Mouse (Mus musculus) neutrophil, adult 5-6 weeks (primary cell): ENCODE measurements at regions not wholly inside any gene's neighbourhood (a gene's known extent, or its start where the extent isn't known, plus 50 kb on each side); places are given as distances from the start of the nearest gene placed in this dataset.
"Not testable (repeated sequence)": the region's sequence is repeated elsewhere in the genome, so short reads cannot be mapped to it uniquely, and the experiment has no call there.

Source experiments
- ATAC-seq: fragments of 151-379, 151-347 bp; 2 replicates; pipeline ENCODE4 v1.8.0; 2017; ENCODE audit warnings: mild to moderate bottlenecking, moderate TSS enrichment; ENCODE audit not compliant: insufficient number of reproducible peaks, poor library complexity, low FRiP score, severe bottlenecking; ENCODE audit errors: extremely low read depth

DNA sequence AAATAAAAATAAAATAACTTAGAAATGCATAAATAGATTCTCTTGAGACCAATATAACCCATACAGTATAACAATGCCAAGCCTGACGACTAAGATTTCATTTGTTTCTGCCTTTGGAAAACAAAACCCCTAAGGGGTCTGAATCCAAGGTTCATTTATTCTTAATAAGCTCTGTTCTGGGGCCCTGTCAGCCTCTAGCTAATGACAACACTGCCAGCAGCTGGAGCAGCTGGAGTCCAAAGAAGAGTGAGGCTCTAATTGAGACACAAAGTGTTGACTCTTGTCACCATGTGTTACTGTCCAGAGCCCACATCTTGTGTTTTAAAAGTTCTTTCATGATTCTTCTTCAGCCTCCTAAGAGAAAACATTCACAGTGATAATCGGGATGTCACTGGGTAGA is 298.5 kb upstream of the Gm6657 start:
- no peak for ATAC-seq

GRCm38 (mm10) chr12:77898974-77899373 is 295.1 kb upstream of the Gm6657 start:
- ATAC-seq = not testable (repeated sequence)

GRCm38 (mm10) chr12:77901254-77901653 is 292.8 kb upstream of the Gm6657 start:
- ATAC-seq = no peak

- no peak for ATAC-seq
Measured at GRCm38 (mm10) chr12:77912863-77913554, 281.0 kb upstream of the Gm6657 start.

GRCm38 (mm10) chr12:77928729-77929128 is 265.3 kb upstream of the Gm6657 start:
- ATAC-seq = no peak

- no peak for ATAC-seq
Measured at GRCm38 (mm10) chr12:77929571-77929970, 264.5 kb upstream of the Gm6657 start.

DNA sequence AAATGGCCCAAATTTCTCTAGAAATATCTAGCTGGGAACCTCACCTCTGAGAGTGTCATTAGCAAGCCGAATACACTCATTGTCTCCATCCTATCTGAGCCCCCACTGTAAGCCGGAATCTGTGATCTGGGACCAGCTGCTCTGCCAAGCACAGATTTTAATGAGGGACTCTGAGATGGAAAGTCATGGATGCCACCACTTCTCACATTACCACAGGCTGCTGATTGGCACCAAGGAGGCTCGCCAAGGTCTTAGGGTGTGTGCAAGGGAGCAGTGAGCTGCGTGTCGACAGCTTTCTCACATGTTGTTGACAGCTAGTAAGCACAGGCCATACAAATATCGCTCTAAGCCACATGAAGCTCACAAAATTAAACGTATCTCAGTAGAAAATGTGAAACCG is 250.1 kb upstream of the Gm6657 start:
- no peak for ATAC-seq

DNA sequence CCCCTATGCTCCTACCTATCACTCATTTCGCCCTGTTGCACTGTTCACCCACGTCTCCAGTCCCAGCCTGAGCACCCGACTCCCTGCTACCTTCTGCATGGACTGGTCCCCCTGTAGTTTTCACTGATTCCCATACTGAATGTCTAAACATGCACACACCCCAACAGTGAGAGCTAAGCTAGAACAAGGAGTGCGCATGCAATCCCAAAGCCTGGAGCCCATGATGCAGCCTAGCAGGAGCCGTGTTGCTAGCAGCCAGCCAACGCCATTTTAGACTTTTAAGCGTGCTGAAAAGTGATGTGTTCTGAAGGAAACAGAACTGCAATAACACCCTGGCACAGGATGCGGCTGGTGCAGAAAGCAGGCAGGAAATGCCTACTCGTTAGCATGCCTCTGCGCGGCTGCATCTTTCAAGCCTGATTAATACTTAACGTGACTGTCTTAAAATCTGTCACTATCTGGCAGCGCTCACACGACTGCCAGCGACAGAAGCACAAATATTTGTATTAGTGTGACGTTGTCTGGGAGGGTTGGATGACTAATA is 244.5 kb upstream of the Gm6657 start:
- no peak for ATAC-seq

- ATAC-seq = no peak
Measured at GRCm38 (mm10) chr12:77952492-77952891, 241.6 kb upstream of the Gm6657 start.

DNA sequence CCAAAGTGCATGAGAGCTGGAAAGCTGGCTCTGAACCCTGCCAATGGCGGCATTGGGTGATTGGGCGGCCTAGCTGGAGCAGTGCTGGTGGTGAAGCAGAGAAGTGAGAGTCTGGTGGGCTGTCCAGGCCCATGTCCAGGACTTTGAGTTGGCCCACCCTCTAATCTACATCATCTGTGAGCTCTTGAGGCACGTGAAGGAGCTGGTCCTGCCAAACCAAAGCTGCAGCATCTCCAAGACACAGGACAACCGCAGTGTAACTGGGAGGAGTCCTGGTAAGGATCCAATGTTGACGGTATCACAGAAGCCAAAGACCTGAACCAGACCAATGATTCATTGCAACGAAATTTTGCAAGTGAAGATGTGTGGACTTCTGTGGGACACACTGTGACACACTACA is 231.4 kb upstream of the Gm6657 start:
- ATAC-seq = no peak

- no peak for ATAC-seq
Measured at GRCm38 (mm10) chr12:77968543-77968942, 225.5 kb upstream of the Gm6657 start.

DNA sequence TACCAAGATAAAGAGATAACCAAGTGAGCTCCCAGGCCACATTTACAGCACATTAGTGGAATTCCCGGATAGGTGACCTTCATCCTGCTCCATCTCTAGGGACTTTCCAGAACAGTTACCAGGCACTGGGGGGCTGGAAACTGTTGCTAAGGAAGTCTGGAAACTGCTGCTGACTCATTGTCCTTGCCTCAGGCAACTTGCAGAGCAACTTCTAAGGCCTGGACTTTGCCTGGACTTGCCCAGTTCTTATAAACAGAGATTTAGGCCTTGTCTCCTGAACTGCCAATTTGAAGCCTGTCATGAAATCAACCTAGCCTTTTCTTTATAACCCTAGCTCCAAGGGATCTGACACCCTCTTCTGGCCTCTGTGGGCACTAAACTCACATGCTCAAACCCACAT is 224.0 kb upstream of the Gm6657 start:
- ATAC-seq = no peak

DNA sequence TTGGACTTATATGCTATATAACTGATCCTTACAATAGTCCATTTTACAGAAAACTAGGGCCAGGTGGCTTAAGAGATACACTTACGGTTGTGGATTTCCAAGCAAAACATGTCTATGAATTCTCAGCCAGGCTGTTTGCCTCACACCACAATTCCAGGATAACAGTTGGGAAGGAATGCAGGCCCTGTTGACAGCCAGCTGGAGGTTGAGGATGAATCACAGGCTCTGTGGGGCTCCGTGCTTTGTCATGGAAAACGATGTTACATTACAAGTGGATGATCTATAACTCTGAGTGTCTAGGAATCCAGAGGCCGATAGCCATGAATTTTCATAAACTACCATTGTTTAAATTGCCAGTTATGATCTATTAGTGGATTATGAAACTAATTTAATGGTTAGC is 221.9 kb upstream of the Gm6657 start:
- ATAC-seq = no peak

- ATAC-seq = no peak
Measured at GRCm38 (mm10) chr12:77976952-77977351, 217.1 kb upstream of the Gm6657 start.

GRCm38 (mm10) chr12:77986738-77987137 is 207.3 kb upstream of the Gm6657 start:
- no peak for ATAC-seq

DNA sequence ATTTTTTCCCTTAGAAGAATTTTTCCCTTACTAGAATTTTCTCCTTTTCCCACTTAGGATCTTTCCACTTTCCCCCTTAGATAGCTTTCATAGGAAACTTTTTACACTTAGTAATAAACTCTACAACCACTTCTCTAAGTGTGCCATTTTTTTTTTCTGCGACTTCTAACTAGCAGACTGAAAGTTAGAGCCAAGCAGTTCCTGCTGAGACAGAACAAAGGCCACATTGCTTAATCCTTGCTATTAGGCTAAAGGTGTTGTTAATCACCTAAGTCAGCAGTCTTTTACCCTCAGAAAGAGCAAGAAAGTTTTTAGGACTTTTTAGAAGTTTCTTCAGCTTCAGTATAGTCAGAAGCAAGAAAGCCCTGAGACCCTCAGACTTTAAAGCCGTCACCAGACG is 204.3 kb upstream of the Gm6657 start:
- ATAC-seq = no peak

DNA sequence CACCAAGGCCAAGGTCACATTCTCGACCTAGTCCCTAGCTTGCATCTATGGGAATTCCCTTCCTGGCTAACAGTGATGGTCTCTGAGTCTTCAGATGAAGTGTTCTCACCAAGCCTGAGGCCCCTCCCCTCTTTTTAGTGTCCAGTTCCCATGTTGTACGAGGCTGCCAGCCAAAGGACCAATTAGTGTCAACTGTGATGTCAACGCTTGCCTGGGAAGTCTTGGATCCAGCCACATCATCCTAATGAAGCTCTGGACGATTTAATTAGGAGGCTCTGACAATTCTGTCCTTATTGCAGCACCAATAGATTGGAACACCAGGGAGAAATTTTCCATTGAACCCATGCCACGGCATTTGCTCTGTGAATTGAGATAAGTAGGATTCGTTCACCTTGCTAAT is 202.4 kb upstream of the Gm6657 start:
- ATAC-seq = no peak

- ATAC-seq = no peak
Measured at GRCm38 (mm10) chr12:77994176-77994575, 199.9 kb upstream of the Gm6657 start.

DNA sequence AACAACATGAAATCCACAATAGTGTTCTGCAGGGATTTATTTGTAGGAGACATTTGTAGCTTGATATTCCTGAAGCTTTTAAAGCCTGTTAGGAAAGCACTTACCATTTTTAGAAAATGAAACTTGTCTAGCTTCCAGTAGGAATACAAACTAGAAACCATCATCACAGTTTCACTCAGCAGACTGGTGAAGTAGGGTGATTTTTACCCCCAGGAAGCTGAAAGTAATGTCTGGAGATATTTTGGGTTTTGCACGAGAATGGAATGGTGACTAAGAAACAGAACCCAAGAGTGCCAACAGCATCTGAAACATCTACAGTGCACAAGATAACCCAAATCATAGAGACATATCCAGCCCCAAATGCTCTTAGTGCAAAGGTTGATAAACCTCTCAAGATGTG is 196.1 kb upstream of the Gm6657 start:
- ATAC-seq = no peak

- no peak for ATAC-seq
Measured at GRCm38 (mm10) chr12:78000401-78000800, 193.6 kb upstream of the Gm6657 start.

GRCm38 (mm10) chr12:78001846-78002245 is 192.2 kb upstream of the Gm6657 start:
- no peak for ATAC-seq
